Mouse (Mus musculus) gastrocnemius, adult 18-20 months (tissue): Measurements from ENCODE around the gene Dusp15. TPM values are rescaled to one million over a fixed set of nuclear protein-coding genes. Genes with fewer than 3 reads are reported as not detected.

Source experiments
- DNase-seq: peaks from one replicate; pipeline ENCODE4 v3.0.0; 2021; ENCODE audit warnings: low spot score
- total RNA-seq, 2 experiments: library from RNA; stranded (reverse); gene quantifications; 2 replicates each; pipeline ENCODE4 v1.2.3; 2021

The Dusp15 gene
- total RNA-seq, 2 experiments from 2014 or later, result 0.26 to 0.34 TPM

DNA sequence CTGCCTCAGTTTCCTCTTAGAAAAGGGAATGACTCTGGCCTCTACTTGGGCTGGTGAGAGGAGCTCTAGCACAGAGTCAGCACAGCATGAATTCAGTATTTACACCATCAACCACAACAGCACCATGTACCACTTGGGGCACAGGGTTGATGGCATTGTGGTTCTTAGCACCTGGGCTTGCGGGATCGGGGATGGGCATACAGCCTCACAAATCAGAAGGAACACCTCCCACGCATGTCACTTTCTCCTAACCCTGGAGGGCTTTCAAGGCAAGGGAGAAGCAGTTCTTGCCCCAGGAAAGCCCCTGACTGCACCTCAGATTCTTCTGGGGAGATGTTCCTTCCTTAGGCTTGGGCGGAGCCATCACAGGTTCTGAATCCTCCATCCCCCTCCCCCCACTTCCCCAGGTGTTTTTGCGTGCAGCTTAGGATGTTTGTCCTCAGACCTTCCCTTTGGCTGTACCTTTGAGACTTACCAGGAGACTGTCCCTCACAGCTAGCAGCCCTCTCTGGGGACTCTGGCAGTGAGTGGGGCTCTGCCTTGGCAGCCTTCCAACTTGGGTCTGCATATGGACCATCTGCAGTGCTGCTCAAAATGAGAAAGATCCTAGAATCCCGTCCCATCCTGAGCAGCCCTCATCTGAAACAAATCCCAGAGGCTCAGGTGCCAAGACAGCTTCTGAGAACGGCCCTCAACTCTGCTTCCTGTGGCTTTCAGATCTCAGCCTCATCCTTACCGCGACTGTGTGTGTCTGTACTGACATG, 45.0 kb downstream of the Dusp15 start:
- no peak for DNase-seq

DNA sequence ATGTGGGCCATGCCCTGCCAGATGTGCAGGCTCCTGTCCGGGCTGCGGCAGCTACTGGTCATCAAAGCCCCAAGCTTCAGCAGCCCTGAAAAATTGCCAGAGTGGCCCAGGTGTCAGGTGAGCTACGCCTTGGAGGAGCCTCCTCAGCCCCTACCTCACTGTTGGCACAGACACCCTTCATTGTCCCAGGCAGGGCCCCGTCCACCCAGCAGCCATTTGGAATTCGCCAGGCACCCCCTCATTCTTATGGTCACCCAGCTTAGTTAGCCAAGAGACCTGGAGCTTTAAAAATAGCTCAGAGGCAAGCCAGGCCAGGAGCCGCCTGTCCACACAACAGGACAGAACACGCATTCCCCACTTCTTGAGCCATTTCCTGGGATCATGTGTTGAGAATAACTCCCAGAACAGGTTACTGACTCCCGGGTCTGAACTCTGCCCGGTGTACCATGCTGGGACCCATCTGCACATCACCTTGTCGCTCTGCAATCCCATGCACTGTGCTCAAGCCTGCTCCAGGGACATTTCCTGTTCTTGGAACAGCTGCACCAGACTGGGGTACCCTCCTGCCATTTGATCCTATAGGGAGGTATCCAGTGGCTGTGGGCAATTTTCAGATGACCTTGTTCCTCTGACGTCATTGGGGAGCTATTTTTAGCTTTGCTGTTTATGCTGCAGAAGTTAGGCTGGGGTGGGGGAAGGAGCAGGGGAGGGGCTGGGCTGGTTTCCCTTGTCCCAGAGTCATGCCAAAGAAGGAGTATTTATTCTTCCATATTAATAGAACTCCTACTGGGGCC, 46.3 kb downstream of the Dusp15 start:
- peak; percentile 87 for DNase-seq

DNA sequence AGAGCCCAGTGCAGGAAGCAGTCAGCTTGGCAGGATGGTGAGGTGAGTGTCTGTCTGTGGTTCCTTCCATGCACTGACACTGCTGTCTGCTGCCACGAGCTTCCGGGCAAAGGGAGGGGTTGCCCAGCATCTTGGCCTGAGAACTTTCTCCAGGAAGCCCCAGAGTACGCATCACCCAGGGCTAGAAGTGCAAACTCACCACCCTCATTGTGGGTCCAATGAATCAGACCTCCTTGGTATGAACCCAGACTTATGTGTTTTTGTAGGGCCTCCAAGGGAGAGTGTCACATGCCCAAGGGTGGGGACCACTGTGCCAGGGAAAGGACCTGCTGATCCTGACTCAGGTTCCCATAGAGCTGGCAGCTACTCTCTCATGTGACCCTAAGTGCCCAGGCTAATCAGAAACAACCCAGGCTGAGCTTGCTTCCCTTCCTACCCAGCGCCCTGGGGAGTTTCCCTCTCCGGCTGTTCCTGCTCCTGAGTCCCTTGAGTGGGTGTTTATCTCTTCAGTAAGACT, 47.3 kb downstream of the Dusp15 start:
- peak; percentile 87 for DNase-seq

DNA sequence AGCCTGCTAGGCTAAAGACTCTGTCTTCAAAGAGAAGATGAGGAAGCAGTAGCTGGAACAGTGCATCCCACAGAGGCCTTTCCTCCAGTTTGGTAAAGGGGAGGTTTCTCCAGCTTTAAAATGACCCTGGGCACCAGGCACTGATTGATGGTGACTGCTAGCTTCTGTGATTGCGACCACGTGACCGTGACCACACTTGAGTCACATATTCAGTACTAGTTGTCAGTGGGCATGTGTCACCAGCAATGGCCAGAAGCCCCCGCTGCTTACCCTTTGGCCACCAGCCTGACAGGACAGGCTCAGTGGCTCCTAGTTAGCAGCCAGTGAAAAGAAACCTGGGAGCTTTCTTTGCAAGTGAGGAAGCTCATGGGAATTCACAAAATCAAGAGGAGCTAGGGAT, 47.9 kb downstream of the Dusp15 start:
- no peak for DNase-seq

DNA sequence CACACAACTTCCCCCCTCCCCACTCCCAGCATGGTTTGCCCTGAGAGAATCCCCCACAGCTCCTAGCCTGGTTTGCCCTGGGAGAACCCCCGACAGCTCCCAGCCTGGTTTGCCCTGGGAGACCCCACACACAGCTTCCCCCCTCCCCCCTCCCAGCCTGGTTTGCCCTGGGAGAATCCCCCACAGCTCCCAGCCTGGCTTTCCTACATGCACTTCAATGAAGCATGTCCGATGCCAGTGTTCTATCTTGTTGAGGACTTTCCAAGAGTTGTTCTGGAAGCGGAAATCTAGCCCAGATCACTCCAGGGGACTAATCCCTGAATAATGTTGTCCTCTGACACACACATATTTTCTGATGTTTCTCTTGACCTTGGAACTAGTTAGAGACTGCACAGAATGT, 48.8 kb downstream of the Dusp15 start:
- DNase-seq, result no peak

DNA sequence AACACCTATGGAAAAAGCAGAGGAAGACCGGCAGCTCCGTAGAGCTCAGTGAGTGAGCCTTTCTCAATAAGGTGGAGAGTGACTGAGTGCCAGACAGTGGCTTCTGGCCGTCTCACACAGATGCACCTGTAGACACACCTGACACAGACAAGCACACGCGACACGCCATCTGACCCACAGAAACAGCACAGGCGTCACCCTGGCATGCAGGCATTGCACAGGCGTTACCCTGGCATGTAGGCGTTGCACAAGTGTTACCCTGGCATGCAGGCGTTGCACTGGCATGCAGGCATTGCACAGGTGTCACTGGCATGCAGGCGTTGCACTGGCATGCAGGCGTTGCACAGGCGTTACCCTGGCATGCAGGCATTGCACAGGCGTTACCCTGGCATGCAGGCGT, 50.2 kb downstream of the Dusp15 start:
- no peak for DNase-seq

DNA sequence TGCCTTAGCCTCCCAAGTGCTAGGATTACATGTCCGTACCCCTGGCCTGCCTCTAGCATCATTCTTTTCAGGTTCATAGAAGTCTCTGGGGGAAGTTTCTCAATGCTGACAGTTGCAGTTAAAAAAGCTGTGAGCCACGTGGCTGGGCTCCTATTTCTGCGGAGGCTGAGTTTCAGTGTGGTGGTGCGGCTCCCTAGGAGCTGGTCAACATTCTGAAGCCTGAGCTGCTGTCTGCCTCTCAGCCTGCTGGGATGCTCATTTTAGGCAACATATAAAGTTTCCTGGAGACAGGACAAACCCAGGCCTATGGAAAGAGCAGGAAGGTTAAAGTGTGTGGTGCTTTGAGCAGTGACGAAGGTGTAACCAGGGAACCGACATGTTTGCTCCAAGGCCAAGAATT, 52.5 kb downstream of the Dusp15 start:
- peak; percentile 73 for DNase-seq

DNA sequence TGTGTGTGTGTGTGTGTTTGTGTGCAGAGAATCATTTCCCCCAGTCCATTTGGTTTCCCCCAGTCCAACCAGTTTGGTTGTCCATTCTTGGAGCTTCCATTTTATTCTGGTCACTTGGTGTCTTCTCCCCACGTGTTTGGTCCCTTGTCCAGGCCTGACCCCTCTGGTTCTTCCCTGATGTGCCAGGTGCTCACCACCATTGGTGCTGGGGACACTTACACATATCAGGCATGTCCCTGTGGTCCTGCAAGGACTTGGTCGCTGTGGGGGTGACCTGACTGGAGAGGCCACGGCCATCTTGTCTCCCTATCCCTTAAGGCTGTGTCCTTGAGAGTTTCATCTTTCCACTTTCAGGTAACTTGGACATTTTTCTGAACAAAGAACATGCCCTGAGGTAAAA, 54.6 kb downstream of the Dusp15 start:
- DNase-seq, result no peak

DNA sequence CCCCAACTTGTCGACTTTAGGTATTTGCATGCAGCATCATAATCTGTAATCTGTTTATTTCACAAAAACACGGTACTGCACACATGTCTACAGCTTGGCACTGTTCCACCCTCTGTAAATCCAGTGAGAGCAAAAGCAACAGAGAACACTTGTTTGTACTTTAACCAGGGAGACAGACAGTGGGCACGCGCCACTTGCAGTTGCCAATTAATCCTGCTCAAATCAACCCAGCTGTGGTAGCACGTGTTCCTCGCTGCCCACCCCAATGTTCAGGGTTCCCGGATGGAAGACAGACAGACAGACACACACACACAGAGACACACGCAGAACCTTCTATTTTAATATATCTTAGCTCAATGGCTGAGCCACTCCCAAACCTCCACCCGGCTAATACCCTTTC, 55.7 kb downstream of the Dusp15 start:
- no peak for DNase-seq

Other genes starting within 250 kb of the Dusp15 start
- 10 to 100 TPM; 16.0 to 28.5 TPM for gene Id1, start 215.4 kb downstream of the Dusp15 start, total RNA-seq
- gene Cox4i2, start 197.5 kb downstream of the Dusp15 start, total RNA-seq, result 1 to 10 TPM; 2.6 to 3.5 TPM
- 10 to 100 TPM; 20.6 to 30.6 TPM for gene Bcl2l1, start 120.0 kb downstream of the Dusp15 start, total RNA-seq
- gene Tpx2, start 103.7 kb downstream of the Dusp15 start, total RNA-seq, result 1 to 10 TPM; 1.6 to 5.3 TPM
- 100 to 1,000 TPM; 671 to 798 TPM for gene Mylk2, start 40.3 kb downstream of the Dusp15 start, total RNA-seq
- 1 to 10 TPM in 1 of 2 experiments, under 1 TPM in 1; 0.75 to 1.8 TPM for gene Foxs1, start 18.5 kb downstream of the Dusp15 start, total RNA-seq
- gene Ttll9, start 10.8 kb upstream of the Dusp15 start, total RNA-seq, result not detected
- gene Pdrg1, start 63.7 kb upstream of the Dusp15 start, total RNA-seq, result 10 to 100 TPM; 72.1 to 77.5 TPM
- not detected for gene Xkr7, start 80.2 kb upstream of the Dusp15 start, total RNA-seq
- 1 to 10 TPM; 3.3 to 4.1 TPM for gene Ccm2l, start 114.3 kb upstream of the Dusp15 start, total RNA-seq
- under 1 TPM; 0.18 to 0.28 TPM for gene Hck, start 156.8 kb upstream of the Dusp15 start, total RNA-seq
- 10 to 100 TPM; 27.0 to 30.3 TPM for gene Tm9sf4, start 209.6 kb upstream of the Dusp15 start, total RNA-seq